Mouse (Mus musculus): ENCODE data around the gene Ccdc136. TPM values are rescaled to one million over a fixed set of nuclear protein-coding genes. Genes with fewer than 3 reads are reported as not detected.
"Not testable (repeated sequence)": the region's sequence is repeated elsewhere in the genome, so short reads cannot be mapped to it uniquely, and the experiment has no call there.

The Ccdc136 gene
- polyA plus RNA-seq, 1 experiment from 2014 or later = 30.3 TPM

DNA sequence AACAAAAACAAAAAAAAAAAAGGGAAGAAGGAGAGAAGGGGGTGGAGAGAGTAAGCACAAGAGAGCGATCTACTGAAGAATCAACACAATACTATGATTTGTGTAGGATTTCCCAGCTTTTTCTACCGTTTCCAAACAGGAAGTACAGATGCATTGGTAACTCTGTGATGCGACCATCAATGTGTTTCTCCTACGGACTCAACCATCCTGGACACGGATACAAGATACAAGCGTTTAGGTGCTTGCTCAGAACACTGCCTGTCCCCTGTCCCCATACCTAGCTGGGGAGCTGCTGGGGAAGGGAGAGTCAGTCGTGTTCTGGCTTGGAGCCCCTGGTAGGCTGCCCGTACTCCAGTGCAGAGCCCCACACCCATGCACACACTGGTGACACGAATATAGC, 6.7 kb upstream of the Ccdc136 start:
- no peak overlapping the region for H3K4me2 ChIP-seq (replicated peaks; ENCODE audit: low read depth, low read length)
- no peaks in the 10 kb centered on the region for H3K9me3 ChIP-seq (ENCODE audit: control insufficient read depth, low read length)
- no peak overlapping the region for H3K9ac ChIP-seq (ENCODE audit: low read depth, low read length)
- H3K27me3 ChIP-seq (ENCODE audit: control insufficient read depth, insufficient read depth, low read length) = peaks cover 2% of the 10 kb centered on the region; the same call in 1 of the 2 replicates
- no peak overlapping the region for H3K27ac ChIP-seq (ENCODE audit: low read depth, low read length)
- ATAC-seq (ENCODE audit: low FRiP score, low TSS enrichment) = no peak
- WGBS = 57% methylated on average over 9 of the region's 9 CpGs
- H3K4me1 ChIP-seq (ENCODE audit: control insufficient read depth, insufficient read depth, low read length) = peaks cover 5% of the 10 kb centered on the region
- H3K36me3 ChIP-seq (ENCODE audit: control insufficient read depth, insufficient read depth, low read length) = no peaks in the 10 kb centered on the region
- no peak overlapping the region for H3K4me3 ChIP-seq (ENCODE audit: low read length)

DNA sequence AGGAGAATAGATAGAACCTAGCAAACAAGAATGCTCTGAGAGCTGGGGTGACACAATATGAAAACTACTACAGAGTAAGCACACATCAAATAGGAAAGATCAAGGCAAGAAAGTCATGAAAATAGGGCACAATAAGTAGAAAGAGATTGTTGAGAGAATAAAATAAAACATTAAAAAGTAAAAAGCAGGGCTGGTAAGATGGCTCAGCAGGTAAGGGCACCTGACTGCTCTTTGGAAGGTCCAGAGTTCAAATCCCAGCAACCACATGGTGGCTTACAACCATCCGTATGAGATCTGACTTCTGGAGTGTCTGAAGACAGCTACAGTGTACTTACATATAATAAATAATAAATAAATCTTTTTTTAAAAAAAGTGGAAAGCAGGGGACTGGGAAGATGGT, 5.6 kb upstream of the Ccdc136 start:
- not testable (repeated sequence) for H3K4me1 ChIP-seq (ENCODE audit: control insufficient read depth, insufficient read depth, low read length); H3K9me3 ChIP-seq (ENCODE audit: control insufficient read depth, low read length); H3K27ac ChIP-seq (ENCODE audit: low read depth, low read length); H3K36me3 ChIP-seq (ENCODE audit: control insufficient read depth, insufficient read depth, low read length); H3K9ac ChIP-seq (ENCODE audit: low read depth, low read length); H3K27me3 ChIP-seq (ENCODE audit: control insufficient read depth, insufficient read depth, low read length); H3K4me3 ChIP-seq (ENCODE audit: low read length); ATAC-seq (ENCODE audit: low FRiP score, low TSS enrichment); H3K4me2 ChIP-seq (replicated peaks; ENCODE audit: low read depth, low read length)
- WGBS = 90% methylated on average over 1 of the region's 1 CpGs

DNA sequence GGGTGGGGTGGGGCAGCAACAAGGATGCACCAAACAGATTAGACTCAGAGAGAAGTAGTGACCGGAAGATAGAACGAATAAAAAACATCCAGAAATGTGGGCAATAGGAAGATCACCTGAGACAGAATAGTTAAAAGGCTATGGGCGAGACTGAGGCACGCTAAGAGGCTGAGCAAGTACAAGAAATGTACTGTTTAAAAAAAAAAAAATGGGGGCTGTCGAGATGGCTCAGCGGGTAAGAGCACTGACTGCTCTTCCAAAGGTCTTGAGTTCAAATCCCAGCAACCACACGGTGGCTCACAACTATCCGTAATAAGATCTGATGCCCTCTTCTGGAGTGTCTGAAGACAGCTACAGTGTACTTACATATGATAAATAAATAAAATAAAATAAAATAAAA, 4.9 kb upstream of the Ccdc136 start:
- WGBS = 75% methylated on average over 8 of the region's 8 CpGs
- H3K36me3 ChIP-seq (ENCODE audit: control insufficient read depth, insufficient read depth, low read length); H3K9ac ChIP-seq (ENCODE audit: low read depth, low read length); ATAC-seq (ENCODE audit: low FRiP score, low TSS enrichment); H3K4me3 ChIP-seq (ENCODE audit: low read length); H3K9me3 ChIP-seq (ENCODE audit: control insufficient read depth, low read length); H3K4me1 ChIP-seq (ENCODE audit: control insufficient read depth, insufficient read depth, low read length); H3K27me3 ChIP-seq (ENCODE audit: control insufficient read depth, insufficient read depth, low read length); H3K27ac ChIP-seq (ENCODE audit: low read depth, low read length); H3K4me2 ChIP-seq (replicated peaks; ENCODE audit: low read depth, low read length): not testable (repeated sequence)

DNA sequence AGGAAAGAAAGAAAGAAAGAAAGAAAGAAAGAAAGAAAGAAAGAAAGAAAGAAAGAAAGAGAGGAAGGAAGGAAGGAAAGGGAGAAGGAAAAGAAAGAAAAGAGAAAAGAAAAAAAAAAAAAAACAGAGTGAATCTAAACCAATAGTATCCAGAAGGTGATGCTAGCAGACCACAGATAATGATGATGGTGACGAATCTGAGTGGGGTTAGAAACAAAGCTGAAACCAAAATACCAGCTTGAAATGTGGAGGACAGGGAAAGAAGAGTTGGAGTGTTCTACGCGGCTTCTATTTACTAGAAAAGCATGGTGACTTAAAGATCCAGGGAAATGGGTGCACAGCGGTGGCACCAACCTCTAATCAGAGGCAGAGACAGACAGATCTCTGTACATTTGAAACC, 4.3 kb upstream of the Ccdc136 start:
- ATAC-seq (ENCODE audit: low FRiP score, low TSS enrichment) = no peak
- Histone ChIP-seq H3K4me3 (ENCODE audit: low read length) (no peak overlapping the region), H3K36me3 (ENCODE audit: control insufficient read depth, insufficient read depth, low read length) (no peaks in the 10 kb centered on the region), H3K27ac (ENCODE audit: low read depth, low read length) (no peak overlapping the region), H3K9me3 (ENCODE audit: control insufficient read depth, low read length) (no peaks in the 10 kb centered on the region), H3K4me1 (ENCODE audit: control insufficient read depth, insufficient read depth, low read length) (peaks cover 5% of the 10 kb centered on the region), H3K4me2 (replicated peaks; ENCODE audit: low read depth, low read length) (no peak overlapping the region), H3K9ac (ENCODE audit: low read depth, low read length) (no peak overlapping the region), H3K27me3 (ENCODE audit: control insufficient read depth, insufficient read depth, low read length) (peaks cover 6% of the 10 kb centered on the region; the same call in 1 of the 2 replicates)
- WGBS = 69% methylated on average over 4 of the region's 4 CpGs

DNA sequence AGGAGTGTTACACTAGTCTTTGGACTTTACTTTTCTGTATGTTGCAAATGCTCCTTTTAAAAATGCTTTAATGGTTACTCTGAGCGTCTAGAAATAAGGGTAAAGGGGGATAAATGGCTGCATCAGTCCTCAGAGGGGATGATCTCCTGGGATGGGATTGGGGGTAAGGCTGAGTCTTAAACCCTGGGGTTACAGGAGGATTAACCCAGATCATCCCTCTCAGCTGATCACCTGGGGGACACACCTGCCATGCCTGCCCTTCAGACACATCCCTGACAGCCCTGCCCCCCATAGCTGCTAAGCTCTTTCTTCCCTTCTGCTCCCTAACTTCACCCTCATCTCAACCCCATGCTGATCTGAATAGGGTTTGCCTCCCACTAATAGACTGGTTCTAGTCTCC, 1.8 kb upstream of the Ccdc136 start:
- H3K9me3 ChIP-seq (ENCODE audit: control insufficient read depth, low read length) = no peaks in the 10 kb centered on the region
- WGBS = 76% methylated on average over 1 of the region's 1 CpGs
- H3K4me1 ChIP-seq (ENCODE audit: control insufficient read depth, insufficient read depth, low read length) = no peaks in the 10 kb centered on the region
- no peak overlapping the region for H3K27ac ChIP-seq (ENCODE audit: low read depth, low read length)
- no peaks in the 10 kb centered on the region for H3K36me3 ChIP-seq (ENCODE audit: control insufficient read depth, insufficient read depth, low read length)
- no peak overlapping the region for H3K4me3 ChIP-seq (ENCODE audit: low read length)
- peaks cover 6% of the 10 kb centered on the region; the same call in 1 of the 2 replicates for H3K27me3 ChIP-seq (ENCODE audit: control insufficient read depth, insufficient read depth, low read length)
- ATAC-seq (ENCODE audit: low FRiP score, low TSS enrichment) = no peak
- no peak overlapping the region for H3K9ac ChIP-seq (ENCODE audit: low read depth, low read length)
- H3K4me2 ChIP-seq (replicated peaks; ENCODE audit: low read depth, low read length) = no peak overlapping the region

DNA sequence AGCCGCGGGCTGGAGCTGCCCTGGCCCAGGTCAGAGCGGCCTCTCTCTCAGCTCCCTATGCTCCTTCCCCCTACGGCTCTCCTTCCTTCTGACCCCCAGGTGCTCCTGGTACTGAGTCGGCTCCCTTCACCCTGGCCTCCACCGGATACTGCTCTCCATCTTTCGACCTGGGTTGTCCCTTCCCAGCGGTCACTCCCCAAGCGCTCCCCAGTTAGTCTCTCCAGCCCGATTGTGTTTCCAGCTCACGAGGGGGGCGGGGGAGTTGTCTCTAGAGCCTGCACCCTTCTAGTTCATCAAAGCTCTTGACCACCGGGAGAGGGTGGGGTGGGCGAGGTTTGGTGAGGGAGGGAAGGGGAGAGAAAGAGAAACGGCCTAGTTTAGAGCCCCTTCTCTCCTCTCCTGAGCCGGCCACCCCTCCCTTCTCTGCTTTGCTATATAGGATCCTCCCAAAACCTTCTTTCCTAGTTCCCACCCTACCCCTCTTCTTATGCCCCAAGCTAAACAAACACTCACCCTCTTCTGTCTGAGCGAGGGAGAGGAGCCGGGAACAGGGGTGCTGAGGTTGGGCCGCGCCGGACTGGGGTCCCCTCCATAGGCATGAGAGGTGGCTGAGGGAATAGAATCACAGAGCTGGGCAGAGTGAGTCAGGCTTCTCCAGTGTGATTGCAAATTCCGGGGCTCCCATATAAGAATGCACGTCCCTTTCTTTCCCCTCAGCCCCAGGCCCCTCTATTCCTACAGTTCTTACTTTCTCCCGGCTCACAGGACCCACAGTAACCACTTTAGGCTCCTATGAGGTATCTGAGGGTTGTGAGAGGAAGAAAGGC, 818 bp downstream of the Ccdc136 start:
- H3K27ac ChIP-seq (ENCODE audit: low read depth, low read length) = peak overlapping the region; percentile 49
- no peaks in the 10 kb centered on the region for H3K4me1 ChIP-seq (ENCODE audit: control insufficient read depth, insufficient read depth, low read length)
- no peaks in the 10 kb centered on the region for H3K9me3 ChIP-seq (ENCODE audit: control insufficient read depth, low read length)
- H3K4me2 ChIP-seq (replicated peaks; ENCODE audit: low read depth, low read length) = peak overlapping the region; percentile 74
- peak overlapping the region; percentile 61 for H3K4me3 ChIP-seq (ENCODE audit: low read length)
- H3K27me3 ChIP-seq (ENCODE audit: control insufficient read depth, insufficient read depth, low read length) = peaks cover 6% of the 10 kb centered on the region; the same call in 1 of the 2 replicates
- no peaks in the 10 kb centered on the region for H3K36me3 ChIP-seq (ENCODE audit: control insufficient read depth, insufficient read depth, low read length)
- 2% methylated on average over 23 of the region's 24 CpGs for WGBS
- ATAC-seq (ENCODE audit: low FRiP score, low TSS enrichment) = peak; percentile 82
- peak overlapping the region; percentile 57 for H3K9ac ChIP-seq (ENCODE audit: low read depth, low read length)

DNA sequence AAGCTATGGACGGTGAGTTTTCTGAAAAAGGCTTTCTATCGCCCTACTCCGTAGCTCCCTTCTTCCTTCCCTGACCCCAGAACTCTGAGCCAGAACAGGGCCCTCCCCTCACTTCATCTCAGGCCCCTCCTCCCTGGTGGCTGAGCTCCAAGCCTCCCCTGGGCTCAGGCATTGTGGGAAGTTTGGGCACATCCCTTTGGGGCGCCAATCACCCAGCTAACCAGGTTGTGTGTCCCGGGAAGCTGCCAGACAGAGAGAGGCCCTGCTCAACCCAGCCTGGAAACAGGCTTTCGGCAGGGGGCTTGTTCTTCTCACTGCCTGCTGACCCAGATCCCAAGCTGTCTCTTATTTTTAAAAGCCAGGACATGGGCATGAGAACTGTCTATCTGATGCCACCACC, 1.5 kb downstream of the Ccdc136 start:
- H3K36me3 ChIP-seq (ENCODE audit: control insufficient read depth, insufficient read depth, low read length) = no peaks in the 10 kb centered on the region
- peak overlapping the region; percentile 61 for H3K4me3 ChIP-seq (ENCODE audit: low read length)
- H3K4me1 ChIP-seq (ENCODE audit: control insufficient read depth, insufficient read depth, low read length) = 0 out of 2 replicates have a peak, but pooled peaks cover 1% of the 10 kb centered on the region
- ATAC-seq (ENCODE audit: low FRiP score, low TSS enrichment) = no peak
- peak overlapping the region; percentile 74 for H3K4me2 ChIP-seq (replicated peaks; ENCODE audit: low read depth, low read length)
- no peak overlapping the region for H3K27ac ChIP-seq (ENCODE audit: low read depth, low read length)
- no peaks in the 10 kb centered on the region for H3K9me3 ChIP-seq (ENCODE audit: control insufficient read depth, low read length)
- peak overlapping the region; percentile 57; the same call in 1 of the 2 replicates for H3K9ac ChIP-seq (ENCODE audit: low read depth, low read length)
- WGBS = 10% methylated on average over 6 of the region's 6 CpGs
- H3K27me3 ChIP-seq (ENCODE audit: control insufficient read depth, insufficient read depth, low read length) = peaks cover 6% of the 10 kb centered on the region; the same call in 1 of the 2 replicates

DNA sequence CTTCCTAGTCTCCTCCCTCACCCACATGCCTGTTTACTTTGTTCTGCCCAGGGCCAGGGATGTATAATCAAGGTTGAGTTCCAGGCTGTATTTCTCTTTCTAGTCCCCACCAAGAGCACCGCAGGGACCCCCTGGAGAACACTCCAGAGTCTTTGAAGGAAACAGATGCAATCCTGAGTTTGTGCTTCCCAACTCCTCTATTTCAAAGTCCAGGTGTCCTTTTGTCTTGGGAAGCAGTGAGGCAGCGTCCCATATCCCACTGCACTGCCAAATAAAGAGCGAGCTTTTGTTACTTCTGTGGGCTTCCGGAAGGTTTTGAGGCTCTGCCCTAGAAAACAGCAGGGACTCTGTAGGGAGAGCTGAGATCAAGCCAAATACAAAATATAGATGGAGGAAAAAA, 3.7 kb downstream of the Ccdc136 start:
- Histone ChIP-seq H3K4me3 (ENCODE audit: low read length) (no peak overlapping the region), H3K36me3 (ENCODE audit: control insufficient read depth, insufficient read depth, low read length) (no peaks in the 10 kb centered on the region), H3K27me3 (ENCODE audit: control insufficient read depth, insufficient read depth, low read length) (no peaks in the 10 kb centered on the region; the same call in 1 of the 2 replicates), H3K4me2 (replicated peaks; ENCODE audit: low read depth, low read length) (no peak overlapping the region), H3K27ac (ENCODE audit: low read depth, low read length) (no peak overlapping the region), H3K4me1 (ENCODE audit: control insufficient read depth, insufficient read depth, low read length) (0 out of 2 replicates have a peak, but pooled peaks cover 4% of the 10 kb centered on the region), H3K9ac (ENCODE audit: low read depth, low read length) (no peak overlapping the region), H3K9me3 (ENCODE audit: control insufficient read depth, low read length) (no peaks in the 10 kb centered on the region)
- 84% methylated on average over 4 of the region's 4 CpGs for WGBS
- no peak for ATAC-seq (ENCODE audit: low FRiP score, low TSS enrichment)

DNA sequence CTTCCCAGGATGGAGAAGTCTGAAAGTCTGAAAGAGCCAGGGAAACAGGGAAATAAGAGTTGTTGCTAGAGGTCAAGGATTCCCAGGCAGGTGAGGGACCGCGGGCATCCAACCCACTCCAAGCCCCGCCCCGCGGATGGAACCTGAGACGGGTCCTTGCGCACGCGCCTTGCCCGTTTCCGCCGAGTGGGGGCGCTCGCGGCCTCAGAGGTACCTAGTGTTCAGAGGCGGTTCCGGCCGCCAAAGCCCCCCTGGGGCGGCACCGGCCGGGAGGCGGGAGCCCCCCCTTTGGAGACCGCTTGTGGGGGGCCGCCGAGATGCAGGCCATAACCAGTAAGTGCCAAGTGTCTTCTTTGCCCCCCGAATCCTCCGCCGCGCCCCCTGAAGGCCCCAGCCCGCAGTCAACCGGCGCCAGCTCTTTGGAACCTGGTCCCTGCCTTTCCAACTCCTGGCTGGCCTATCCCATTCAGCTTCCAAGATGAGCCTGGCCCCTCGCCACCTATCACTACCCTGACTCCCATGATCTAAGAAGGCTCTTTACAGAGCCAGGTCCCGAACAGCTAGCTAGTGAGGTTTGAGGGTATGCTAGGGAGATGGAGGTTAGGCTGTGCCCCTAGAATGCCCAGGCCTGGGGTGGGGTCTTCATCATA, 6.7 kb downstream of the Ccdc136 start:
- Histone ChIP-seq H3K27ac (ENCODE audit: low read depth, low read length) (no peak overlapping the region), H3K4me3 (ENCODE audit: low read length) (peak overlapping the region; percentile 21; the same call in 1 of the 2 replicates), H3K9me3 (ENCODE audit: control insufficient read depth, low read length) (no peaks in the 10 kb centered on the region), H3K4me2 (replicated peaks; ENCODE audit: low read depth, low read length) (peak overlapping the region; percentile 40), H3K27me3 (ENCODE audit: control insufficient read depth, insufficient read depth, low read length) (no peaks in the 10 kb centered on the region), H3K4me1 (ENCODE audit: control insufficient read depth, insufficient read depth, low read length) (0 out of 2 replicates have a peak, but pooled peaks cover 4% of the 10 kb centered on the region), H3K36me3 (ENCODE audit: control insufficient read depth, insufficient read depth, low read length) (no peaks in the 10 kb centered on the region), H3K9ac (ENCODE audit: low read depth, low read length) (no peak overlapping the region)
- WGBS = 5% methylated on average over 34 of the region's 34 CpGs
- peak; percentile 57 for ATAC-seq (ENCODE audit: low FRiP score, low TSS enrichment)

All from kidney, embryonic 14.5 days (tissue).